In the genomic region with DNA sequence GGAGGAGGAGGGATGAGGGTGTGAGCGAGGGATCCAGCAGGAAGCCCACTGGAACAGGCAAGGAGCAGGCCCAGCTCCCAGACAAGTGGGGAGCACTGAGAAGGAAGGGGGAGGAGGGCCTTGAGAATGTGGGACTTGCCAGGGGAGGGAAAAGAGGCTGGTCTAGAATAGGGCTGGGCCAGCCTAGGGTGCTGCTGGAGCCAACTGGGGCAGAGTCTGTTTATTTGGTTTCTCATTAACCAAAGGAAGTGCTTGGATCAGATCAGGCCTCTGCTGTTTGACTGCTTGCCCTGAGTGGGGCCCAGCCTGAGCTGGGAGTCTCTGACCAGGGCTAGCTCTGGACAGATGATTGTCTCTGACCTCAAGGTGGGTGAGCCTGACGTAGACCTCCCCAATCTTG, we compare ENCODE assay signal across 10 mouse cellular contexts. TPM values are rescaled to one million over a fixed set of nuclear protein-coding genes. Genes with fewer than 3 reads are reported as not detected.
DNase-seq lines count a peak whose midpoint lies in the region; ATAC-seq and TF ChIP-seq lines count a peak whose summit lies in the region.
"Had no signal": no experiment of that assay in that cellular context is flagged by ENCODE, and none has a peak within 500 bp of the region (broad histone marks: within the 10 kb centered on the region; RNA-seq: fewer than 3 reads in every experiment).

No protein-coding gene starts in this region.

- H3K4me3 ChIP-seq in forebrain, postnatal 0 days (ENCODE audit: low read depth, low read length): no peak overlapping the region
- no peak overlapping the region for H3K4me3 ChIP-seq in layer of hippocampus, adult 2 months
- H3K4me3 ChIP-seq: megakaryocyte, embryonic 14.5 days had no signal

- DNase-seq in heart, adult 11 months: peak; percentile 97
- no peak for DNase-seq in heart, postnatal 25 days (ENCODE audit: low spot score)
- DNase-seq in forebrain, postnatal 0 days: peak; percentile 6
- DNase-seq in liver: peak; percentile 22
- peak; percentile 84 for DNase-seq in lung, postnatal 36 days
- DNase-seq in layer of hippocampus, adult 8-10 months (ENCODE audit: low spot score in 2 of 2): no peak
- DNase-seq in c-Kit-positive CD71-positive TER-119-positive erythroid progenitor cells, embryonic 14.5 days (ENCODE audit: low spot score): no peak
- no peak for DNase-seq in layer of hippocampus, adult 2 months (ENCODE audit: low spot score in 2 of 2)

- H3K4me1 ChIP-seq in forebrain, postnatal 0 days (ENCODE audit: insufficient read depth): no peaks in the 10 kb centered on the region

- TF ChIP-seq CTCF in forebrain, postnatal 0 days (IDR thresholded peaks at IDR 0.05; ENCODE audit: low read depth): no peak
- TF ChIP-seq CTCF in layer of hippocampus, adult 2 months (conservative IDR thresholded peaks at IDR 0.05): no peak

- peaks cover 4% of the 10 kb centered on the region; the same call in 1 of the 2 replicates for H3K36me3 ChIP-seq in forebrain, postnatal 0 days (ENCODE audit: insufficient read depth)

- intact Hi-C loops in heart, postnatal 25 days (cut with DNase I): loop anchor here (5.0 kb wide), 1 partner anchor 207 kb away; no protein-coding TSS in a partner anchor

- peak; percentile 18; the same call in 1 of the 2 replicates for ATAC-seq in forebrain, postnatal 0 days
- ATAC-seq: CD4-positive, CD25-positive, alpha-beta regulatory T cell, adult 4 months had no signal

- H3K27me3 ChIP-seq in forebrain, postnatal 0 days (ENCODE audit: insufficient read depth, low read length): no peaks in the 10 kb centered on the region

- H3K4me2 ChIP-seq in forebrain, postnatal 0 days (ENCODE audit: low read depth): no peak overlapping the region

- no peak overlapping the region for H3K27ac ChIP-seq in forebrain, postnatal 0 days (ENCODE audit: low read depth, low read length)
- no peak overlapping the region for H3K27ac ChIP-seq in layer of hippocampus, adult 2 months

- H3K9ac ChIP-seq in forebrain, postnatal 0 days: no peak overlapping the region

- 64% methylated on average over 2 of the region's 2 CpGs for WGBS in forebrain, postnatal 0 days

- H3K9me3 ChIP-seq in forebrain, postnatal 0 days (ENCODE audit: low read length): no peaks in the 10 kb centered on the region
- H3K9me3 ChIP-seq: megakaryocyte, embryonic 14.5 days had no signal

RNA-seq across cellular contexts. Expression of gene Efnb1, which starts 14.0 kb away (rescaled TPM):
- 10 to 100 TPM; 19.8 to 22.4 TPM for total RNA-seq in heart, postnatal 25 days (2021)
- total RNA-seq in forebrain, postnatal 0 days (2014; rRNA removed): 36.5 and 48.9 TPM in 2 replicates
- 26.6 and 29.6 TPM in 2 replicates for polyA plus RNA-seq in forebrain, postnatal 0 days (2015; fragmentation: Nextera tagmentation; extraction: Ambion mirVana)
- total RNA-seq in layer of hippocampus, adult 8-10 months (2022): 10 to 100 TPM; 12.6 to 16.1 (median 14.9) TPM
- total RNA-seq in layer of hippocampus, adult 2 months (2021): 10 to 100 TPM; 11.8 to 17.5 TPM

Comparison
In these comparisons a context has a peak if more than half of its experiments do, and no peak if none do; other contexts are left out.
1. DNase-seq: peak in heart, adult 11 months (single experiment), forebrain, postnatal 0 days (single experiment), liver (single experiment) and lung, postnatal 36 days (single experiment); none in heart, postnatal 25 days (single experiment), layer of hippocampus, adult 8-10 months (0 of 2), c-Kit-positive CD71-positive TER-119-positive erythroid progenitor cells, embryonic 14.5 days (single experiment) and layer of hippocampus, adult 2 months (0 of 2).